Mouse (Mus musculus): ENCODE results near the gene Mcrip2. TPM values are rescaled to one million over a fixed set of nuclear protein-coding genes. Genes with fewer than 3 reads are reported as not detected.
"Not testable (repeated sequence)": the region's sequence is repeated elsewhere in the genome, so short reads cannot be mapped to it uniquely, and the experiment has no call there.

Mcrip2 gene
- total RNA-seq, 1 experiment = 12.3 TPM

- in situ Hi-C loops (cut with MboI; ENCODE audit: low sequenced_read_pairs in 2 of 2, unreplicated experiment in 2 of 2) = no loop called here
- Histone ChIP-seq H3K9me3 (ENCODE audit: control insufficient read depth, insufficient read depth, low read depth, low read length) (no peaks in the 10 kb centered on the region), H3K27ac (ENCODE audit: insufficient read depth, low read depth, low read length, poor library complexity, severe bottlenecking) (no peak overlapping the region), H3K9ac (ENCODE audit: insufficient read depth, low read depth, low read length, poor library complexity, severe bottlenecking) (no peak overlapping the region), H3K36me3 (ENCODE audit: control insufficient read depth, insufficient read depth, low read length, poor library complexity, severe bottlenecking) (peaks cover 1% of the 10 kb centered on the region; the same call in 1 of the 2 replicates), H3K4me1 (ENCODE audit: control insufficient read depth in 2 of 2, insufficient read depth in 2 of 2, low read length in 2 of 2, poor library complexity in 1 of 2) (peaks cover 4 to 15% of the 10 kb centered on the region in 2 experiments; a peak in 3 of 4 replicates), H3K4me3 (ENCODE audit: insufficient read depth in 1 of 2, low read depth in 1 of 2, low read length in 2 of 2, poor library complexity in 1 of 2, severe bottlenecking in 1 of 2) (no peak overlapping the region)
- no peak for DNase-seq (ENCODE audit: low read depth, low spot score)
- TF ChIP-seq MAFK (IDR thresholded peaks at IDR 0.05; ENCODE audit: insufficient read depth, low read depth, low read length) (no peak), ZC3H11A (IDR thresholded peaks at IDR 0.05; ENCODE audit: borderline replicate concordance, low read depth, low read length) (no peak), CHD2 (IDR thresholded peaks at IDR 0.05; ENCODE audit: low read depth, low read length) (no peak), ZNF384 (IDR thresholded peaks at IDR 0.05; ENCODE audit: low read depth, low read length) (no peak), HCFC1 (IDR thresholded peaks at IDR 0.05; ENCODE audit: borderline replicate concordance, insufficient read depth, low read length) (no peak)
Observed at GRCm38 (mm10) chr17:25872676-25873075, 4.1 kb upstream of the Mcrip2 start.

- H3K4me1 ChIP-seq (ENCODE audit: control insufficient read depth in 2 of 2, insufficient read depth in 2 of 2, low read length in 2 of 2, poor library complexity in 1 of 2) = peaks cover 4 to 16% of the 10 kb centered on the region in 2 experiments; a peak in 3 of 4 replicates
- H3K4me3 ChIP-seq (ENCODE audit: insufficient read depth in 1 of 2, low read depth in 1 of 2, low read length in 2 of 2, poor library complexity in 1 of 2, severe bottlenecking in 1 of 2); DNase-seq (ENCODE audit: low read depth, low spot score); H3K27ac ChIP-seq (ENCODE audit: insufficient read depth, low read depth, low read length, poor library complexity, severe bottlenecking); in situ Hi-C loops (cut with MboI; ENCODE audit: low sequenced_read_pairs in 2 of 2, unreplicated experiment in 2 of 2); H3K9me3 ChIP-seq (ENCODE audit: control insufficient read depth, insufficient read depth, low read depth, low read length); H3K36me3 ChIP-seq (ENCODE audit: control insufficient read depth, insufficient read depth, low read length, poor library complexity, severe bottlenecking); H3K9ac ChIP-seq (ENCODE audit: insufficient read depth, low read depth, low read length, poor library complexity, severe bottlenecking): not testable (repeated sequence)
Observed at GRCm38 (mm10) chr17:25871566-25871965, 3.0 kb upstream of the Mcrip2 start.

- Histone ChIP-seq H3K4me1 (ENCODE audit: control insufficient read depth in 2 of 2, insufficient read depth in 2 of 2, low read length in 2 of 2, poor library complexity in 1 of 2) (peaks cover 4 to 16% of the 10 kb centered on the region in 2 experiments; a peak in 2 of 4 replicates), H3K27ac (ENCODE audit: insufficient read depth, low read depth, low read length, poor library complexity, severe bottlenecking) (no peak overlapping the region), H3K9me3 (ENCODE audit: control insufficient read depth, insufficient read depth, low read depth, low read length) (no peaks in the 10 kb centered on the region), H3K36me3 (ENCODE audit: control insufficient read depth, insufficient read depth, low read length, poor library complexity, severe bottlenecking) (no peaks in the 10 kb centered on the region), H3K9ac (ENCODE audit: insufficient read depth, low read depth, low read length, poor library complexity, severe bottlenecking) (no peak overlapping the region), H3K4me3 (ENCODE audit: insufficient read depth in 1 of 2, low read depth in 1 of 2, low read length in 2 of 2, poor library complexity in 1 of 2, severe bottlenecking in 1 of 2) (no peak overlapping the region)
- in situ Hi-C loops (cut with MboI; ENCODE audit: low sequenced_read_pairs in 2 of 2, unreplicated experiment in 2 of 2) = no loop called here
- TF ChIP-seq ZC3H11A (IDR thresholded peaks at IDR 0.05; ENCODE audit: borderline replicate concordance, low read depth, low read length) (no peak), CHD2 (IDR thresholded peaks at IDR 0.05; ENCODE audit: low read depth, low read length) (no peak), HCFC1 (IDR thresholded peaks at IDR 0.05; ENCODE audit: borderline replicate concordance, insufficient read depth, low read length) (no peak)
- no peak for DNase-seq (ENCODE audit: low read depth, low spot score)
Observed at GRCm38 (mm10) chr17:25869954-25870353, 1.4 kb upstream of the Mcrip2 start.

- Histone ChIP-seq H3K4me3 (ENCODE audit: insufficient read depth in 1 of 2, low read depth in 1 of 2, low read length in 2 of 2, poor library complexity in 1 of 2, severe bottlenecking in 1 of 2) (no peak overlapping the region), H3K4me1 (ENCODE audit: control insufficient read depth in 2 of 2, insufficient read depth in 2 of 2, low read length in 2 of 2, poor library complexity in 1 of 2) (peaks cover 4 to 16% of the 10 kb centered on the region in 2 experiments; a peak in 2 of 4 replicates), H3K36me3 (ENCODE audit: control insufficient read depth, insufficient read depth, low read length, poor library complexity, severe bottlenecking) (no peaks in the 10 kb centered on the region), H3K27ac (ENCODE audit: insufficient read depth, low read depth, low read length, poor library complexity, severe bottlenecking) (no peak overlapping the region), H3K9ac (ENCODE audit: insufficient read depth, low read depth, low read length, poor library complexity, severe bottlenecking) (no peak overlapping the region), H3K9me3 (ENCODE audit: control insufficient read depth, insufficient read depth, low read depth, low read length) (no peaks in the 10 kb centered on the region)
- no peak for DNase-seq (ENCODE audit: low read depth, low spot score)
- TF ChIP-seq HCFC1 (IDR thresholded peaks at IDR 0.05; ENCODE audit: borderline replicate concordance, insufficient read depth, low read length) (no peak), CHD2 (IDR thresholded peaks at IDR 0.05; ENCODE audit: low read depth, low read length) (no peak), MAFK (IDR thresholded peaks at IDR 0.05; ENCODE audit: insufficient read depth, low read depth, low read length) (no peak), ZNF384 (IDR thresholded peaks at IDR 0.05; ENCODE audit: low read depth, low read length) (no peak), ZC3H11A (IDR thresholded peaks at IDR 0.05; ENCODE audit: borderline replicate concordance, low read depth, low read length) (no peak)
- in situ Hi-C loops (cut with MboI; ENCODE audit: low sequenced_read_pairs in 2 of 2, unreplicated experiment in 2 of 2) = no loop called here
Observed at GRCm38 (mm10) chr17:25869498-25869897, 934 bp upstream of the Mcrip2 start.

GRCm38 (mm10) chr17:25867836-25868600 is 546 bp downstream of the Mcrip2 start:
- H3K9me3 ChIP-seq (ENCODE audit: control insufficient read depth, insufficient read depth, low read depth, low read length) = no peaks in the 10 kb centered on the region
- H3K4me1 ChIP-seq (ENCODE audit: control insufficient read depth in 2 of 2, insufficient read depth in 2 of 2, low read length in 2 of 2, poor library complexity in 1 of 2) = peaks cover 4 to 10% of the 10 kb centered on the region in 2 experiments; a peak in 2 of 4 replicates
- H3K9ac ChIP-seq (ENCODE audit: insufficient read depth, low read depth, low read length, poor library complexity, severe bottlenecking) = peak overlapping the region; percentile 72
- in situ Hi-C loops (cut with MboI; ENCODE audit: low sequenced_read_pairs in 2 of 2, unreplicated experiment in 2 of 2) = no loop called here
- peak overlapping the region; percentile 85 to 93 for H3K4me3 ChIP-seq (ENCODE audit: insufficient read depth in 1 of 2, low read depth in 1 of 2, low read length in 2 of 2, poor library complexity in 1 of 2, severe bottlenecking in 1 of 2)
- DNase-seq (ENCODE audit: low read depth, low spot score) = no peak
- no peak overlapping the region for H3K27ac ChIP-seq (ENCODE audit: insufficient read depth, low read depth, low read length, poor library complexity, severe bottlenecking)
- no peaks in the 10 kb centered on the region for H3K36me3 ChIP-seq (ENCODE audit: control insufficient read depth, insufficient read depth, low read length, poor library complexity, severe bottlenecking)
- TF ChIP-seq CHD2 (IDR thresholded peaks at IDR 0.05; ENCODE audit: low read depth, low read length) (no peak), ZC3H11A (IDR thresholded peaks at IDR 0.05; ENCODE audit: borderline replicate concordance, low read depth, low read length) (no peak), HCFC1 (IDR thresholded peaks at IDR 0.05; ENCODE audit: borderline replicate concordance, insufficient read depth, low read length) (no peak), ZNF384 (IDR thresholded peaks at IDR 0.05; ENCODE audit: low read depth, low read length) (no peak), MAFK (IDR thresholded peaks at IDR 0.05; ENCODE audit: insufficient read depth, low read depth, low read length) (no peak)
